Mouse (Mus musculus): Measurements from ENCODE around the gene Gm20388. TPM values are rescaled to one million over a fixed set of nuclear protein-coding genes. Genes with fewer than 3 reads are reported as not detected.

The Gm20388 gene
- total and polyA plus RNA-seq, 3 experiments: 0.02 to 0.05 TPM; not detected in 1

DNA sequence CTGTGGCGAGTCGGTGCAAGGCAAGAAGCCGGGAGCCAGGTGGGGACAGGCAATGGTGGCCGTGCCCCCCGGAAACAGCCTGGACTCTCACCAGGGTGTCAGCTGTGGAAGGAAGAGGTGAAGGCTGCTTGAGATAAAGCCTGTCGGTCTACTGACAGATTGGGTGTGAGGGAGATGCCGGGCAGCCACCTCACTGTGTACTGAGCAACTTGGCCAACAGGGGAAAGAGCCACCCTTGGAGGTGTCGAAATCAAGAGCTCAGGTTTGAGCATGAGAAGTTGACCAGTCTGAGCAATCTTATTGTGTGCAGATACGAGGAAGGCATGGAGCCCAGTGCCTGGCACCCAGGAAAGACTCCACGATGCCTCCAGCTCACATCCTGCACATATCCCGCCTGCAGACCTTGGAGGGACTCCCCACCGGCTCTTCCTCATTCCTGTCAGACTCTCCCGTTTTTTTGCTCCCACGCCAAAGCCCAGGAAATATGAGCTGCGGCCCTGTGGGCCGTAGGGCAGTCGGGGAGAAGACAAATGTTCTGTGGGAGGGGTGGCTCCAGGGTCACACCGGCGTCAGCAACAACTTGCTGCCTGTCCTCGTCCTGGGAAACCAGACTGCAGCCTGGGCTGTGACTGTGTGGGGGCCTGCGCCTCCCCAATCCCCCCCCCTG, 1347.6 kb downstream of the Gm20388 start:
- H3K9me3 ChIP-seq (replicated peaks): peaks cover 82% of the 10 kb centered on the region
- peak overlapping the region; percentile 13; the same call in 1 of the 2 replicates for H3K4me3 ChIP-seq (ENCODE audit: low read depth, low read length)
- DNase-seq (ENCODE audit: low spot score): no peak
- no peaks in the 10 kb centered on the region for H3K36me3 ChIP-seq (replicated peaks)
- no peaks in the 10 kb centered on the region; the same call in 1 of the 2 replicates for H3K27me3 ChIP-seq (ENCODE audit: insufficient read depth, low read length)
- H3K4me1 ChIP-seq (ENCODE audit: insufficient read depth, low read depth, low read length): no peaks in the 10 kb centered on the region
- TF ChIP-seq TAL1 (conservative IDR thresholded peaks at IDR 0.05; ENCODE audit: low read depth, low read length) (no peak), POLR2AphosphoS5 (IDR thresholded peaks at IDR 0.05; ENCODE audit: insufficient replicate concordance, low read depth, low read length) (no peak), GATA1 (IDR thresholded peaks at IDR 0.05; ENCODE audit: borderline replicate concordance, low read length) (no peak), GATA2 (IDR thresholded peaks at IDR 0.05; ENCODE audit: borderline replicate concordance, low read depth, low read length) (no peak), CTCF (IDR thresholded peaks at IDR 0.05; ENCODE audit: low read depth, low read length) (no peak)
- ATAC-seq (ENCODE audit: extremely low read depth, insufficient number of reproducible peaks, low FRiP score, poor library complexity, severe bottlenecking): no peak

DNA sequence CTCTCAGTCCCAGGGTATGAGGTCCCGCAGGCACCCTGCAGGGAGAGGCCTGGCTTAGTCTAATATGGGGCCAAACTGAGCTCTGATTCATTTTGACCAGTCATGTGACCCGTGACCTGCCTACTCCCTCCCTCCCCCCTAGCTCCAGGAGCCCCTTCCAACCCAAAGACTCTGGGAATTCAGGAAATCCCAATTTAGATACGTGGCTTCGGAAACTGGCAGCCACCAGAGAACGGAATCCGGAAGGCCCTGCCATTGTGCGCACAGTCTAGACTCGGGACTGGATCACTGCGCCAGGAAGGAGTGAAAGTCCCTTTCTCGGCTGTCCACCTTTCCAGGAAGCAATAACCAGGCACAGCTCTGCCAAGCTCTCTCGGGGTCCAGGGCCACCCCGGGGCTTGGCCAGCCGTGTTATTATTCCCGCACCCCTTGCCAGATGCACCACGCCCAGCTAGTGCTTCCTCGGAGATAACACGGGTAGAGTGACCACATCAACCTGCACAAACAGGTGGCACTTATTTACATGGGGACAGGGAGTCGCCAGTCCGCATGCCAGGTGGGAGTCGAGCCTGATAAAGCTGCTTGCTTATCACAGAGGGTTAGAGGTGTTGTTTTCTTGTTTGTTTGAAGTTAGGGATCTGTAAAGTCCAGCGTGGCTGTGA, 1352.2 kb downstream of the Gm20388 start:
- DNase-seq (ENCODE audit: low spot score): no peak
- peaks cover 87% of the 10 kb centered on the region for H3K9me3 ChIP-seq (replicated peaks)
- no peaks in the 10 kb centered on the region for H3K27me3 ChIP-seq (ENCODE audit: insufficient read depth, low read length)
- no peak for ATAC-seq (ENCODE audit: extremely low read depth, insufficient number of reproducible peaks, low FRiP score, poor library complexity, severe bottlenecking)
- TF ChIP-seq POLR2AphosphoS5 (IDR thresholded peaks at IDR 0.05; ENCODE audit: insufficient replicate concordance, low read depth, low read length) (no peak), TAL1 (conservative IDR thresholded peaks at IDR 0.05; ENCODE audit: low read depth, low read length) (no peak), GATA1 (IDR thresholded peaks at IDR 0.05; ENCODE audit: borderline replicate concordance, low read length) (no peak), CTCF (IDR thresholded peaks at IDR 0.05; ENCODE audit: low read depth, low read length) (no peak), GATA2 (IDR thresholded peaks at IDR 0.05; ENCODE audit: borderline replicate concordance, low read depth, low read length) (no peak)
- no peaks in the 10 kb centered on the region for H3K4me1 ChIP-seq (ENCODE audit: insufficient read depth, low read depth, low read length)
- H3K4me3 ChIP-seq (ENCODE audit: low read depth, low read length): no peak overlapping the region
- no peaks in the 10 kb centered on the region for H3K36me3 ChIP-seq (replicated peaks)

DNA sequence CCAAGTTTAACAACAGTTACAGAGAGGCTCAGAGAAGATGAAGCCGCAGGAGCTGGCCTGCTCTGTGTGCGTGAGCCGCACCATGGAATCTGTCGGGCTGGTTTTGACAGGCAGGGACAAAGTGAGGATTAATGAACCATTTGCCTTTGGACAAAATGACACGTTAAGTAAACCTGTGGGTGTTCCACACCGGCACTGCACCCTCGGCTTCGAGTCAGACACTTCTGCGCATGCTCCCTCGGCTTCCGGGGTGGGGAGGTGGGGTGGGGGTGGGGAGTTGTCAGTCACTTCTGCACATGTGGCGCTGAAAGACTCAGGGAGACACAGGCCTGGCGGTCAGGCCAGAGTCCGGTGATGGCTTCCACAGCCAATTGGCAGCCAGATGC, 1352.7 kb downstream of the Gm20388 start:
- Histone ChIP-seq H3K4me3 (ENCODE audit: low read depth, low read length) (no peak overlapping the region), H3K36me3 (replicated peaks) (no peaks in the 10 kb centered on the region), H3K4me1 (ENCODE audit: insufficient read depth, low read depth, low read length) (no peaks in the 10 kb centered on the region), H3K27me3 (ENCODE audit: insufficient read depth, low read length) (no peaks in the 10 kb centered on the region), H3K9me3 (replicated peaks) (peaks cover 87% of the 10 kb centered on the region)
- TF ChIP-seq CTCF (IDR thresholded peaks at IDR 0.05; ENCODE audit: low read depth, low read length) (no peak), GATA1 (IDR thresholded peaks at IDR 0.05; ENCODE audit: borderline replicate concordance, low read length) (no peak), GATA2 (IDR thresholded peaks at IDR 0.05; ENCODE audit: borderline replicate concordance, low read depth, low read length) (no peak), TAL1 (conservative IDR thresholded peaks at IDR 0.05; ENCODE audit: low read depth, low read length) (no peak), POLR2AphosphoS5 (IDR thresholded peaks at IDR 0.05; ENCODE audit: insufficient replicate concordance, low read depth, low read length) (no peak)
- no peak for DNase-seq (ENCODE audit: low spot score)
- ATAC-seq (ENCODE audit: extremely low read depth, insufficient number of reproducible peaks, low FRiP score, poor library complexity, severe bottlenecking): no peak

DNA sequence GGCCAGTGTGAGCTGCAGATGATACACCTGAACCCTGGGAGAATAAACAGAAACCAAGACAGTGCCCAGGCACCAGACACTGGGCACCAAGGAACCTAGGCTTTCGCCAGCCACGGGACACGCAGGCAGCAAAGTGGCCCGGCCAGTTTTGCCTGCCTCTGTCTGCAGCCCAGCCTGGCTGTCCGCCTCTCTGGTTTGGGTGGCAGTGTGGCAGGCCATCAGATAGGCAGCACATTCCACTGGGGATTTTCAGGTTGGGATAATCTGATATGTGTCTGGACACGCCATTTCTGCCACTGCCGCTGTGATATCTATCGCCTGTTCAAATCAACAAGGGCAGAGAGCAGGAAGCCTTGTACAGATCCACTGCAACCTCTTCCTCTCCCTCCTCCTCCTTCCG, 1353.6 kb downstream of the Gm20388 start:
- no peaks in the 10 kb centered on the region for H3K4me1 ChIP-seq (ENCODE audit: insufficient read depth, low read depth, low read length)
- H3K27me3 ChIP-seq (ENCODE audit: insufficient read depth, low read length): no peaks in the 10 kb centered on the region
- DNase-seq (ENCODE audit: low spot score) (no peak), ATAC-seq (ENCODE audit: extremely low read depth, insufficient number of reproducible peaks, low FRiP score, poor library complexity, severe bottlenecking) (no peak)
- no peak overlapping the region for H3K4me3 ChIP-seq (ENCODE audit: low read depth, low read length)
- TF ChIP-seq CTCF (IDR thresholded peaks at IDR 0.05; ENCODE audit: low read depth, low read length): no peak
- no peak for TF ChIP-seq POLR2AphosphoS5 (IDR thresholded peaks at IDR 0.05; ENCODE audit: insufficient replicate concordance, low read depth, low read length)
- H3K36me3 ChIP-seq (replicated peaks): no peaks in the 10 kb centered on the region
- H3K9me3 ChIP-seq (replicated peaks): peaks cover 87% of the 10 kb centered on the region

DNA sequence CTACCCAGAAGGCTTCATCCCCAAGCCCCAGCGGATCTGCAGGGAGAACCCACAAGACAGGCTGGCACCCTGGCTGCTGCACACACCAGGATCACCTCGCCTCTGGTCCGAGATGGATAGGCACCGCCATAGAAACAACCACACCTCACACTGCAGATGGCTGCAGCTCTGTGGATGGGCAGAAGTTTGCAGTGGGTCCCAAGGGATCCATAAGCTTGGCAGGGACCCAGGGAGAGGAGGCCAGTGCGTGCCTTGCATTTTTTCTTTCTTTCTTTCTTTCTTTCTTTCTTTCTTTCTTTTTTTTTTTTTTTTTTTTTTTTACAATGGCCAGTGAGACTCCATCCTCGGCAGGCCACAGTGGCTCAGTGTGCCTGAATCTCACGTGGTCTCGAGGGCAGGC, 1360.9 kb downstream of the Gm20388 start:
- ATAC-seq (ENCODE audit: extremely low read depth, insufficient number of reproducible peaks, low FRiP score, poor library complexity, severe bottlenecking) (no peak), DNase-seq (ENCODE audit: low spot score) (no peak)
- H3K4me1 ChIP-seq (ENCODE audit: insufficient read depth, low read depth, low read length): no peaks in the 10 kb centered on the region
- no peak overlapping the region; the same call in 1 of the 2 replicates for H3K4me3 ChIP-seq (ENCODE audit: low read depth, low read length)
- TF ChIP-seq GATA2 (IDR thresholded peaks at IDR 0.05; ENCODE audit: borderline replicate concordance, low read depth, low read length): no peak
- TF ChIP-seq TAL1 (conservative IDR thresholded peaks at IDR 0.05; ENCODE audit: low read depth, low read length): no peak
- no peak for TF ChIP-seq POLR2AphosphoS5 (IDR thresholded peaks at IDR 0.05; ENCODE audit: insufficient replicate concordance, low read depth, low read length)
- no peak for TF ChIP-seq CTCF (IDR thresholded peaks at IDR 0.05; ENCODE audit: low read depth, low read length)
- no peaks in the 10 kb centered on the region for H3K36me3 ChIP-seq (replicated peaks)
- H3K9me3 ChIP-seq (replicated peaks): peaks cover 95% of the 10 kb centered on the region
- H3K27me3 ChIP-seq (ENCODE audit: insufficient read depth, low read length): peaks cover 3% of the 10 kb centered on the region; the same call in 1 of the 2 replicates

DNA sequence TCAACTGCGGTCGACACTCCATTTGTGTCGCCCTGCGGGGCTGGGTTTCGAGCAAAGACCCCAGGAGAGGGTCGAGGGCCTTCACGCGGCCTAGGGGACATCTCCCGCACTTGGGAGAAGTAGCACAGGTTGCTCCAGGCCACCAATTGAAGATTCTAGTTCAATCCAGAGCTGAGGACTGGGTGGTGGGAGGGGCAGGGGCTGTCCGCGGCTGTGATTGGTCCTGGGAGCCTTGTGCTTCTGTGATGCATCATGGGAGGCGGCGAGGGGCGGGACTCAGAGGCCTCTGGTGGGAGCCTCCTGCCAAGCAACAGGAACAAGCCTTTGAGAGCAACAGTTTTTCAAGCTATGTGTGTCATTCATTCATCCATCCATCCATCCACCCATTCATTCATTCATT, 1362.6 kb downstream of the Gm20388 start:
- Histone ChIP-seq H3K9me3 (replicated peaks) (peaks cover 93% of the 10 kb centered on the region), H3K4me1 (ENCODE audit: insufficient read depth, low read depth, low read length) (no peaks in the 10 kb centered on the region), H3K4me3 (ENCODE audit: low read depth, low read length) (peak overlapping the region; percentile 39; the same call in 1 of the 2 replicates), H3K36me3 (replicated peaks) (no peaks in the 10 kb centered on the region), H3K27me3 (ENCODE audit: insufficient read depth, low read length) (peaks cover 3% of the 10 kb centered on the region; the same call in 1 of the 2 replicates)
- ATAC-seq (ENCODE audit: extremely low read depth, insufficient number of reproducible peaks, low FRiP score, poor library complexity, severe bottlenecking): no peak
- TF ChIP-seq GATA1 (IDR thresholded peaks at IDR 0.05; ENCODE audit: borderline replicate concordance, low read length) (no peak), POLR2AphosphoS5 (IDR thresholded peaks at IDR 0.05; ENCODE audit: insufficient replicate concordance, low read depth, low read length) (no peak)
- DNase-seq (ENCODE audit: low spot score): no peak

Data from G1E (cell line).